Mouse (Mus musculus) hindbrain, embryonic 16.5 days (tissue): ENCODE measurements around the gene Abca13. TPM values are rescaled to one million over a fixed set of nuclear protein-coding genes. Genes with fewer than 3 reads are reported as not detected.

ENCODE experiments used
- ATAC-seq: fragments of 200-750 bp; cut with Nextera tagmentation; 2 replicates; pipeline ENCODE4 v1.8.0; 2017; ENCODE audit warnings: moderate TSS enrichment, moderate library complexity
- H3K27ac ChIP-seq: fragments of 300-500 bp; sonication (generic); 2 replicates; pipeline ENCODE4 v1.5.1; 2014; ENCODE audit warnings: low read depth, mild to moderate bottlenecking, control low read depth, low read length, moderate library complexity
- H3K27me3 ChIP-seq: fragments of 300-500 bp; sonication (generic); replicated peaks from 2 replicates; pipeline ENCODE4 v1.6.1; 2014; ENCODE audit warnings: low read length; ENCODE audit not compliant: control insufficient read depth, insufficient read depth
- H3K36me3 ChIP-seq: fragments of 300-500 bp; sonication (generic); 2 replicates; pipeline ENCODE4 v1.6.1; 2014; ENCODE audit warnings: mild to moderate bottlenecking, low read length, moderate library complexity, mixed read lengths; ENCODE audit not compliant: control insufficient read depth, insufficient read depth
- H3K4me1 ChIP-seq: fragments of 300-500 bp; sonication (generic); 2 replicates; pipeline ENCODE4 v1.6.1; 2014; ENCODE audit warnings: low read depth, low read length; ENCODE audit not compliant: control insufficient read depth, insufficient read depth
- H3K4me2 ChIP-seq: fragments of 300-500 bp; sonication (generic); 2 replicates; pipeline ENCODE4 v1.6.1; 2014; ENCODE audit warnings: mild to moderate bottlenecking, low read length, control low read depth, moderate library complexity
- H3K4me3 ChIP-seq: fragments of 300-500 bp; sonication (generic); 2 replicates; pipeline ENCODE4 v1.5.1; 2014; ENCODE audit warnings: mild to moderate bottlenecking, low read length, control low read depth, moderate library complexity
- H3K9ac ChIP-seq: fragments of 300-500 bp; sonication (generic); 2 replicates; pipeline ENCODE4 v1.6.1; 2014; ENCODE audit warnings: low read depth, mild to moderate bottlenecking, control low read depth, low read length, moderate library complexity
- H3K9me3 ChIP-seq: fragments of 300-500 bp; sonication (generic); 2 replicates; pipeline ENCODE4 v1.6.1; 2014; ENCODE audit warnings: mild to moderate bottlenecking, low read length, moderate library complexity; ENCODE audit not compliant: control insufficient read depth
- WGBS: fragments of 180-500 bp; shearing (Covaris S2); extraction: QIAGEN DNeasy Blood & Tissue Kit; methylation state at CpG from one replicate; pipeline ENCODE4 v1.1.7; 2014; 5-methylcytosine and 5-hydroxymethylcytosine counted together
- polyA plus RNA-seq: library from polyadenylated mRNA; unstranded; fragments of >200 nt; fragmentation: Nextera tagmentation; extraction: Ambion mirVana; gene quantifications from 2 replicates; pipeline ENCODE4 v1.2.1, GENCODE M21; 2015

The Abca13 gene
- polyA plus RNA-seq, 1 experiment from 2014 or later, result 0.01 TPM

DNA sequence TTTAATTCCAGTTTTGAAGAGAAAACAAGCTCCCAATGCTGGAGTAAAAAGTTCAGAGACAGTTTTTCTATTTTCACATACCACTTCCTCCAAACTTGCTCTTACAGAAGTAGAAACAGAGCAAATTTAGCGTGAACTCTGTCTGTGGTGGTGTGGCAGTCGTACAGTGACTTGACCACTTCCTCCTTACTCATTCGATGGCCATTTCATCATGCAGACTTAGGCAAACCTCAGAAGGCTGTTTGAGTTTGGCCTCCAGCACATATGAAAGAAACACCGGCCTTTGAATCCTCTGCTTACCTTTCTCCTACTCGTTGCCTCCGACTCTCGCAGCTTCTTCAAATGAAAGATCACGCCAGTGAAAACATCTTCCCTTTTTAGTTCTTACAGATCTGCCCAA lies 340.0 kb downstream of the Abca13 start:
- no peak overlapping the region for H3K4me3 ChIP-seq
- H3K27me3 ChIP-seq, result no peaks in the 10 kb centered on the region
- H3K36me3 ChIP-seq, result no peaks in the 10 kb centered on the region
- no peaks in the 10 kb centered on the region for H3K4me1 ChIP-seq
- no peak overlapping the region for H3K9ac ChIP-seq
- H3K4me2 ChIP-seq, result no peak overlapping the region
- H3K27ac ChIP-seq, result no peak overlapping the region
- ATAC-seq, result no peak
- WGBS, result 86% methylated on average over 8 of the region's 8 CpGs
- no peaks in the 10 kb centered on the region for H3K9me3 ChIP-seq

DNA sequence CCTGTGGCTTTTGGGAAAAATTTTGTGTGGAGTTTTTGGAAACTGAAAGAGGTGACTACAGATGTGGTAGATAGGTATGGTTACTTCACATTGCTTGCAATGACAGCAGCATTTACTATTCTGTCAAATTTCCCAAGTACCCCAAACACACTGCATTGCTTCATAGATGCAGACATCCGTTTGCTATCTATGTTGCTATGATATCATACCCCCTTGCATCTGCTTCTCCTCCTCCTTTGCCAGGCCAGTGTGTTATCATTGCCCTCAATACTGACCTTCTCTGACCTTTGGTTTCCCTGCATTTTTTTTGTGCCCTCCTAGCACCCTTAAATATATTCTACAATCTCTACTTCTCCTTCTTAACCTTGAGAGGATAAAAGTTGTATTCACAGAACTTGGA lies 341.4 kb downstream of the Abca13 start:
- no peaks in the 10 kb centered on the region for H3K9me3 ChIP-seq
- no peaks in the 10 kb centered on the region for H3K4me1 ChIP-seq
- no peak overlapping the region for H3K27ac ChIP-seq
- H3K4me3 ChIP-seq, result no peak overlapping the region
- no peaks in the 10 kb centered on the region for H3K27me3 ChIP-seq
- 82% methylated on average over 1 of the region's 1 CpGs for WGBS
- H3K4me2 ChIP-seq, result no peak overlapping the region
- H3K36me3 ChIP-seq, result no peaks in the 10 kb centered on the region
- H3K9ac ChIP-seq, result no peak overlapping the region
- ATAC-seq, result no peak

DNA sequence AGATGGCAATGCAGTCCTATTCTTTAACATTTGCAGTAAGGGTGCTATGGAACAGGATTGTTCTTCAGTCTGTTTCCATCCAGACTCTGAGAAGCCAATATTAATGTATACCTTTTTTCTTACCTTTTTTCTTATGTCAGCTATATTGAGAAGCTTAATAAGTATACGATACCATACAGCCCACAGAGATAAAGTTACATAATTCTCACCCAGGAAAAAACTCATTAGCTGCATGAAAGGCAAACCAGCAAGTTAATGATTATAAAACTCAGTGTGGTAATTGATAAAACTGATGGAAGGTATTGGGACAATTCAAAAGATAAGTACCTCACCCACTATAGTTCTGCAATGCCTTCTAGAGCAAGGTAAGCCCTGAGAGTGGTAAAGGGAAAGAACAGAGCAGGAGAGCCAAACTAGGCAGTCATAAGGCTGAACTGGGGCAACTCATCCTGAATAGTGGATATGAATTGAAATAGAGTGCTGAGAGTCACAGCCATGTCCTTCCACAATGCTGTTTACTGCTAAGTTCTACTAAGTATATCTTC lies 342.0 kb downstream of the Abca13 start:
- ATAC-seq, result no peak
- WGBS, result 84% methylated on average over 1 of the region's 1 CpGs
- Histone ChIP-seq H3K27ac (no peak overlapping the region), H3K4me2 (no peak overlapping the region), H3K36me3 (no peaks in the 10 kb centered on the region), H3K4me1 (no peaks in the 10 kb centered on the region), H3K9me3 (no peaks in the 10 kb centered on the region), H3K9ac (no peak overlapping the region), H3K4me3 (no peak overlapping the region), H3K27me3 (no peaks in the 10 kb centered on the region)

DNA sequence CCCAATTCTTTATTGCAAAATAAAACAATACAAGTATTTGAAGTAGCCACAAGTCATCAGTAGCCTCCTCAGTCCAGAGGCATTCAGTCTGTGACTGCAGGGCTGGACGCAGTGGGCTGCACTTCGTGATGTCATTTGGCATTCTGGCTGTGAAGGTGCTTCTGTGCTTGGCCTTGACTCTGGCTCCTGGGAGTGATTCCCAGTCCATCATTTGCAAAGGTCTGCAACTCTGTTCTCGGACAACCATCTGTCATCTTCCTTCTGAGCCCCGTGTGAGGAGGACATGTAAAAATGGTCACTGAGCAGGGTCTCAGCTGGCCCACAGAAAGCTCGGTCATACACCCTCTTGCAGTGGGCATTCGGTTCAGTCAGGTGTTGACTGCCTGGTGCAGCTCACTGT lies 345.1 kb downstream of the Abca13 start:
- H3K4me1 ChIP-seq, result no peaks in the 10 kb centered on the region
- H3K36me3 ChIP-seq, result no peaks in the 10 kb centered on the region
- 69% methylated on average over 6 of the region's 6 CpGs for WGBS
- H3K4me3 ChIP-seq, result no peak overlapping the region
- no peak overlapping the region for H3K4me2 ChIP-seq
- H3K27ac ChIP-seq, result no peak overlapping the region
- no peaks in the 10 kb centered on the region for H3K27me3 ChIP-seq
- ATAC-seq, result no peak
- no peak overlapping the region for H3K9ac ChIP-seq
- H3K9me3 ChIP-seq, result no peaks in the 10 kb centered on the region

DNA sequence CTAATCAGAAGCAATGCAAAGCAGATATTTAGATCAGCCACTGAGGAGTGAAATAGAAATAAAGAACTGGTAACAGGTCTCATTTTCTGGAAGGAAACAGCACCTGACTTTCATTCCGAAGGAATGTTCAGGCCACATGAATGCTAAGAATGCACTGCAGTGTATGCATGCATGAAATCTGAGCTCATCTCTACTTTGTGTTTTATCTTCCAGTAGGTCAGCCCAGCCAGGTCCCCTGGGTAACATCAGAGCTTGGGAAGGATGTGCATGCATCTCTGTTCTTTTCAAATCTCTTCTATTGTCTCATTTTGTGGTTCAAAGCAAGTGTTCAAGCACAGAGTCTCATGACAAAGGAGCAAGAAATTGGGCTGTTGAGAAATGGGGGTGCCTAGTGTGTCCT lies 346.6 kb downstream of the Abca13 start:
- Histone ChIP-seq H3K4me1 (no peaks in the 10 kb centered on the region), H3K4me3 (no peak overlapping the region), H3K4me2 (no peak overlapping the region), H3K9me3 (no peaks in the 10 kb centered on the region), H3K27me3 (no peaks in the 10 kb centered on the region), H3K27ac (no peak overlapping the region), H3K36me3 (no peaks in the 10 kb centered on the region), H3K9ac (no peak overlapping the region)
- ATAC-seq, result no peak
- WGBS, result 61% methylated on average over 1 of the region's 1 CpGs

DNA sequence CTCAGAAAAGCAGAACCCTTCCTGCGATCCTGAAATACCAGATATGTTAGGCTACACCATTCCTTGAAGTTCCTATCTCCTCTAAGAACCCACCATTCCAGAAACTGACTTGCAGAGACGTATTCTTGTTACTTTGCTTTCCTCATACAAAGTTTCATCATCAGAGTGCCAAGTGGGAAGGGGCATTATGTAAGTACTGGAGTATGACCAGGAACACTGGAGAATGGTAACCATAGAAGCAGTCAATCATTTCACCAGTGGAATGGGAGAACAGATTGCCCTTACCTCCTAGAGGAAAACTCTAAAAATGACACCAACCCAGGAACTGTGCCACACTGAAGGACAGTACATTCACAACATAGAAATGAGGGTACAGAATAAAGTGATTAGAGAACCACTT lies 368.3 kb downstream of the Abca13 start:
- Histone ChIP-seq H3K27ac (no peak overlapping the region), H3K9me3 (no peaks in the 10 kb centered on the region), H3K9ac (no peak overlapping the region), H3K36me3 (no peaks in the 10 kb centered on the region), H3K4me3 (no peak overlapping the region), H3K27me3 (no peaks in the 10 kb centered on the region), H3K4me1 (no peaks in the 10 kb centered on the region), H3K4me2 (no peak overlapping the region)
- no peak for ATAC-seq
- WGBS, result 89% methylated on average over 2 of the region's 2 CpGs

DNA sequence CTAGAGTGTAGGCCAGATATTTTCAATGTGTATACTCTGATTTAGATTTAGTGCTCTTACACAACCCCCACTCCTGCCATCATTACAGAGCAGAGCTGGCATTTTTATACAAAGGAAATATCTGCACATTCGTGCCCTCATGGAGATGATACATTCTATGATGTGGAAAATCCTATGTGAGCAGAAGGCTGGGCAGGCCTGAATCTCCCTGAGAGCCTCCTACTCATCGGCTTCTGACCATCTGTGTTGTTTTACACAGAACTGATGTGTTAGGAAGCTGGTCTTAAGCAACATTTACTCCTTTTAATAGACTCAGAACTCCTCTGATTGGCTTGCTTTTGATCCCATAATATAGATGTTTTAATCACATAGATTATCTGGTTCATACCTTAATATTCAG lies 376.6 kb downstream of the Abca13 start:
- Histone ChIP-seq H3K27me3 (no peaks in the 10 kb centered on the region), H3K9ac (no peak overlapping the region), H3K9me3 (no peaks in the 10 kb centered on the region), H3K4me2 (no peak overlapping the region), H3K4me1 (no peaks in the 10 kb centered on the region), H3K27ac (no peak overlapping the region), H3K36me3 (no peaks in the 10 kb centered on the region), H3K4me3 (no peak overlapping the region)
- WGBS, result 81% methylated on average over 2 of the region's 2 CpGs
- ATAC-seq, result no peak

DNA sequence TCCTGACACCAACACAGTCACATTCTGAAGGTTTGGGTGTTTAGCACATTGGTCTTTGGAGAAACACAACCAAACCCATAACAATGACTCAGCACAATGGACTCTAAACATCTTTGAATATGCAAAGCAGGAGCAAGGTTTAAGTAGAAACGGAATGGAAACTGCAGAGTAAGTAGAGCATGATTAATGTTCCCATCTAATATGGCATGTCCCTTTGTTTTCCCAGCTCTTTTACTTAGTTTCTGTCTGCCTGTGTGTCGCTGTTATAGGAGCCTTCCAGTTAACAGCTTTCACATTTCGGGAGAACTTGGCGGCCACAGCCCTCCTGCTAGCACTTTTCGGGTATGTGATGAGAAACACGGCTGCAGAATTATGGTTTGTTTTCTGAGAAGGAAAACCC lies 378.6 kb downstream of the Abca13 start:
- Histone ChIP-seq H3K9me3 (no peaks in the 10 kb centered on the region), H3K27ac (no peak overlapping the region), H3K4me3 (no peak overlapping the region), H3K9ac (no peak overlapping the region), H3K4me1 (no peaks in the 10 kb centered on the region), H3K27me3 (no peaks in the 10 kb centered on the region), H3K36me3 (no peaks in the 10 kb centered on the region), H3K4me2 (no peak overlapping the region)
- no peak for ATAC-seq
- 57% methylated on average over 6 of the region's 6 CpGs for WGBS

DNA sequence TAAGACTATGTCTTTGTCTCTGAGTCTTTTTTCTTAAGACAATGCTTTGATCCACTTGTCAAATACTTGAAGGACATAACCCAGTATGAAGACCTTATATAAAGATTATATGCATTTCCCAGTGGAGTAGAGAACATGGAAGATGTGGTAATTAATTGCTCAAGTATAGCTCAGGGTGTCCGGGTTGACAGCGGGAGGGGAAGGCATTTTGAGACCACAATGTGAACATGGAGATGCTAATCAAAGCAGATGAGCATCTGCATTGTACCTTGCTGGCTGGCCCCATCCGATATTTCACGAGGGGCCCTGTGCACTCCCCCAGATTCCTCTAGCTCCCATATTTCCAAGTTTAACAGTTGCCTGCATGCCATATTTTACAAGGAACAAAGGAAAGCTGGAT lies 383.2 kb downstream of the Abca13 start:
- no peaks in the 10 kb centered on the region for H3K9me3 ChIP-seq
- H3K27me3 ChIP-seq, result no peaks in the 10 kb centered on the region
- H3K4me2 ChIP-seq, result no peak overlapping the region
- no peak overlapping the region for H3K4me3 ChIP-seq
- no peak overlapping the region for H3K27ac ChIP-seq
- no peaks in the 10 kb centered on the region for H3K4me1 ChIP-seq
- no peak for ATAC-seq
- 57% methylated on average over 4 of the region's 4 CpGs for WGBS
- H3K36me3 ChIP-seq, result no peaks in the 10 kb centered on the region
- H3K9ac ChIP-seq, result no peak overlapping the region

DNA sequence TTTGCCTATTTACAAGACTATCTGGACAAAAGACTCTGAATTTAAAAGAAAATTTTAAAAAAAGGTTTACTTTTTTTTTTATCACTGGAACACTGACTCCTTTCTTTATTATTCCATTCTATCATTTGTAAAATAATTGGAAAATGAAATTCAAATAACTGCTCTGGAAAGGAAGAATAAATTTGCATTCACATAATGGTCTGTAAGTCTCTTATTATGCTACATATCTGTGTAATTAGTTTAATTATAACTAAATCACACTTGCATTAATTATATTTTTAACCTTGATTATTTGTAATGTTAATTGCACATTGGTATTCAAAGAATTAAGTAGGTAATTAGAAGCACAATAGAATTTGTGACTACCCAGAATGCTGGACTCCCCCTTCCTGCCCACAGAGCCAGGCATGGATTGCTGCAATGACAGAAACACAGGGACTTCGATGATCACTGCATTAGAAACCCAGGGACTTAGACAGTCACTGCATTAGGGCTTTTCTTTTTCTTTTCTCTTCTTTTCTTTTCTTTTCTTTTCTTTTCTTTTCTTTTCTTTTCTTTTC lies 400.1 kb downstream of the Abca13 start:
- Histone ChIP-seq H3K9me3 (no peaks in the 10 kb centered on the region), H3K4me1 (no peaks in the 10 kb centered on the region), H3K4me2 (no peak overlapping the region), H3K27me3 (no peaks in the 10 kb centered on the region), H3K27ac (no peak overlapping the region), H3K9ac (no peak overlapping the region), H3K4me3 (no peak overlapping the region), H3K36me3 (no peaks in the 10 kb centered on the region)
- WGBS, result 35% methylated on average over 1 of the region's 1 CpGs
- no peak for ATAC-seq
